Mouse (Mus musculus): ENCODE data around the gene Sctr. TPM values are rescaled to one million over a fixed set of nuclear protein-coding genes. Genes with fewer than 3 reads are reported as not detected.

Gene Sctr
- total RNA-seq, 2 experiments from 2014 or later = not detected

DNA sequence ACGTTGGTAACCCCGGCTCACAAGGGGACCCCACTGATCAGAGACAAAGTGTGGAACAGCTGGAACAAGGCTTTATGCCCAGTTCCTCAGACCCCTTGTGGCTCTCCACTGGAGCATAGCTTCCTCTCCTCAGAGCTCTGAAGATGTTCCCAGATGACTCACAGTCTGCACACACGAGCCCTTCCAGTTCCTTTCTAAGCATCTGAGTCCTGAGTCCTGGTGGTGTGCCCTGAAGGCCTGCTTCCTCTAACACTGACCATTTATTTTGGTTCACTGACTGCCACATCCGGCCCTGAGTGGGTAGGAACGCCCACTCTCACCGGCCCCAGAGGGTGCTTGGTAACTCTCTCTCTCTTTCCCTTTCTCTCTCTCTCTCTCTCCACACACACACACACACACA, 92.8 kb downstream of the Sctr start:
- ATAC-seq (ENCODE audit: poor library complexity, severe bottlenecking) = peak; percentile 89

DNA sequence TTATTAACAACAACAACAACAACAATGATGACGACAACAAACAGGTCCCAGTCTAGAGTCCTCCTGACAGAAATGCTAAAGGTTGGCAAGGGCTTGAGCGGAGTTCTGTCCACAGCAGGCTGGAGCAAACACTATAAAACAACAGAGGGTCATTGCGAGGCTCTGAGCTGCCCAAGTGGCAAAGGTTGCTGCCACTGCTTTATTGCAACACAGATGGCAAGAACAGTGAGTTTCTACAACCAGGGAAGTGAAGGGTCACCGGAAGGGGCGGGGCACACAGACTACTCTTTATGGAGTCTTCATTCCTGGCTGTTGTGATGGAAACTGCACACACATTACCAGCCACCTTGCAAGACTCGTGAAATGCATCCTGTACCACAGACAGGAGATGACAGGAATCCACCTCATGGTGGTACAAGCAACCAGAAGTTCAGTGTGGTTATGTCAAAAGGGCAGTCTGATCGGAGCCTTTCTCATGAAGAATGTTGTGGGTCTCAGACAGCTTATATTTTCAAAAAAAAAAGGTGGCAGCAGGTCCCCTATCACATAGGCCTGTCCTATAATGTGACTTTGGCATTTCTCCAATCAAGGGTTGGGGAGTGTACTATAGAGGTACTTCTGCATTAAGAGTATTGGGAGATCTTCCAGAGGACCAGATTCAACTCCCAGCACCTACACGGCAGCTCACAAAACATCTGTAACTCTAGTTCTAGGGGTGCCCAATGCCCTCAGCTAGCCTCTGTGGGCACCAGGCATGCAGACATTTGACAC, 93.9 kb downstream of the Sctr start:
- ATAC-seq (ENCODE audit: poor library complexity, severe bottlenecking) = peak; percentile 66

DNA sequence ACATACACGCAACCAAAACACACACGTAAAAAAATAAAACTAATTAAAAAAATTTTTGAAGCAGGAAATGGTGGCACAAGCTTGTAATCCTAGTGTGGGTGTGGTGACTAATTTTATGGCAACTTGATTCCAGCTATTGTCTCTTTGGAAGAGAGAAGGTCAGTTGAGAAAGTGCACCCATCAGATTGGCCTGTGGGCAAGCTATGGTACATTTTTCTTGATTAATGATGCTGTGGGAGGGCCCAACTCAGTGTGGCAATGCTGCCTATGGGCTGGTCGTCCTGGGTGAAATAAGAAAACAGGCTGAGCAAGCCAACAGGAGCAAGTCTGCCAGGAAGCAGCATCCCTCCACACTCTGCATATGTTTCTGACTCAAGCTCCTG, 94.5 kb downstream of the Sctr start:
- no peak for ATAC-seq (ENCODE audit: poor library complexity, severe bottlenecking)

GRCm38 (mm10) chr1:120105556-120105959, 98.9 kb downstream of the Sctr start:
- peak; percentile 57 for ATAC-seq (ENCODE audit: poor library complexity, severe bottlenecking)

DNA sequence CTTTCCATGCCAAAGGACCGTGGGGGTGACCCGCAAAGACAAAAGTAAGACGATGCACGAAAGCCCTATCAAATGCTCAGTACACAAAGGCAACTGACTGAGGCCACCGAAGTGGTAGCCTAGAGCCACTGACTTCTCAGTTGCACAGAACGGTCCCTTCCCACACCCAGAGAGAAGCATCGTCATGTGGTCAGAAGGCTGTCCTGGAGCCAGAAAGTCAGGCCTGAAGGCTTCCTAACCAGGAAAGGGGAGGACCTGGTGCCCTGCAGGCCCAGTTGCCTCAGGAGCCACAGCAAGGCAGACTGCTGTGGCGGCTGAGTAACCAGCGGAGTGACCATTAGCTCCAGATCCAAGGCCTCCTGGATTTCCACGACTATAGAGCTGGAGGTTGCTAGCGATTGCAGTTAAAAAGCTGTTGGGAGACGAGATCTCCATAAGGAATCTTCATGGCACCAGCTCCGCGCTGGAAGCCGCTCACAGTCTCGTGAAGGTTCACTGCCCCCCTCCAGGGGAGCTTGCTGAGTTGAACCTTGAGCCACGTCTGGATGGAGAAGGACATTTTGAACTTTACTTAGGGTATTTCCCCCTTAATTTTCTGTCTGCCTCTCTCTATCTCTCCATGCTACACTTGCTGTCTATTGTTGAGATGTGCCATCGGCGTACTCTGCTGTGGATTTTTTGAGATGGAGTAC, 103.2 kb downstream of the Sctr start:
- no peak for ATAC-seq (ENCODE audit: poor library complexity, severe bottlenecking)

DNA sequence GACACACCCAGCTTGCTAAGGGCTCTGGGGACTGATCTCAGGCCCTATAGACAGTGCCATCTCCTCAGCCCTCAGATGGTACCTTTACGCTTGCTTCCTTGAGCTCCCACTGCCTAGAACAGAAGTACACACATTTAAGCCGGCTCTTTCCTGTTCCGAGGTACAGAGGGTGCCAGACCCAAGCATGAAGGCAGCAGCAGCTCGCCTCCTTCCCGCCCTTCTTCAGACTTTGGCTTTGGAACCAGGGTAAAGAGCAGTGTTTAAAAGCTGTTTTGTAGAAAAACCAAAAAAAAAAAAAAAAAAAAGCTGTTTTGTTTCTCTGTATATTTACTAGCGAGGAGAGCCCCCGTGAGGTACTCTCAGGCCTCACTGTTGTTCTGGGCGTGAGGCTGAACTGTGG, 105.1 kb downstream of the Sctr start:
- ATAC-seq (ENCODE audit: poor library complexity, severe bottlenecking) = no peak

- peak; percentile 89 for ATAC-seq (ENCODE audit: poor library complexity, severe bottlenecking)
Observed at GRCm38 (mm10) chr1:120112251-120113187, 105.8 kb downstream of the Sctr start.

Other genes with a start within 250 kb of the Sctr start
- 9.5 and 10.4 TPM in 2 replicates for gene Ptpn4, start 169.3 kb upstream of the Sctr start, total RNA-seq (2015)
- gene Ptpn4, start 169.3 kb upstream of the Sctr start, total RNA-seq (2017) = 7.3 and 9.1 TPM in 2 replicates
- 1.6 and 2.1 TPM in 2 replicates for gene Tmem177, start 93.7 kb upstream of the Sctr start, total RNA-seq (2015)
- gene Tmem177, start 93.7 kb upstream of the Sctr start, total RNA-seq (2017) = 1.3 and 1.7 TPM in 2 replicates
- not detected in 2 replicates for gene Cfap221, start 9.7 kb upstream of the Sctr start, total RNA-seq (2015)
- not detected in 2 replicates for gene Cfap221, start 9.7 kb upstream of the Sctr start, total RNA-seq (2017)
- gene Tmem37, start 67.2 kb downstream of the Sctr start, total RNA-seq (2015) = 1.0 TPM in 1 of 2 replicates, not detected in the other
- gene Tmem37, start 67.2 kb downstream of the Sctr start, total RNA-seq (2017) = not detected in 2 replicates
- gene Dbi, start 114.2 kb downstream of the Sctr start, total RNA-seq (2015) = 379 and 411 TPM in 2 replicates
- gene Dbi, start 114.2 kb downstream of the Sctr start, total RNA-seq (2017) = 330 and 438 TPM in 2 replicates
- gene 3110009E18Rik, start 114.3 kb downstream of the Sctr start, total RNA-seq (2015) = 6.0 and 11.7 TPM in 2 replicates
- 8.3 and 10.8 TPM in 2 replicates for gene 3110009E18Rik, start 114.3 kb downstream of the Sctr start, total RNA-seq (2017)